Mouse (Mus musculus): Measurements from ENCODE around the gene Sctr. TPM values are rescaled to one million over a fixed set of nuclear protein-coding genes. Genes with fewer than 3 reads are reported as not detected.

Sctr gene
- polyA plus RNA-seq, 1 experiment from 2014 or later = 1.0 TPM

DNA sequence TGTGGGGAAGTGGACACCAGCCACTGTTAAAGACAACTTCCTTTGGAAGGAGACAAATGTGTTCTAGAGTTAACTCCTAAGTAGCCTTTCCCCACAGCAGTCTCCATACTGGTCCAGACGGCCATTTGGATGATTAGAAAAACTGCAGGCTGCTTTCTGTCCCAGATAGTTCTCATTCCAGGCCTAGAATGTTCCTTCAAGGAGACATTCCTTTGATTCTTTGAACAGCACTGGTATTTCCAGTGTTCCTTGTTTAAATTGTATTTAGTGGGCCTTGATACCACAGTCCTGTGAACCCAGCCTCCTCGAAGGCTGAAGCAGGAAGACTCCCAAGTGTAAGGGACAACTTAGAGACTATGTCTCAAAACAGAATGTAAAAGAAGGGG is 26.8 kb downstream of the Sctr start:
- Histone ChIP-seq H3K4me2 (replicated peaks) (no peak overlapping the region), H3K27me3 (no peaks in the 10 kb centered on the region), H3K27ac (no peak overlapping the region), H3K9me3 (replicated peaks) (no peaks in the 10 kb centered on the region), H3K4me3 (no peak overlapping the region), H3K4me1 (0 out of 2 replicates have a peak, but pooled peaks cover 3% of the 10 kb centered on the region), H3K36me3 (no peaks in the 10 kb centered on the region), H3K9ac (no peak overlapping the region)
- ATAC-seq (ENCODE audit: low FRiP score) = no peak
- 78% methylated on average over 2 of the region's 2 CpGs for WGBS

GRCm38 (mm10) chr1:120034793-120035192 is 28.1 kb downstream of the Sctr start:
- no peak overlapping the region for H3K9ac ChIP-seq
- no peaks in the 10 kb centered on the region for H3K36me3 ChIP-seq
- no peaks in the 10 kb centered on the region for H3K27me3 ChIP-seq
- 65% methylated on average over 1 of the region's 1 CpGs for WGBS
- no peaks in the 10 kb centered on the region for H3K9me3 ChIP-seq (replicated peaks)
- H3K4me1 ChIP-seq = 0 out of 2 replicates have a peak, but pooled peaks cover 3% of the 10 kb centered on the region
- no peak overlapping the region for H3K4me2 ChIP-seq (replicated peaks)
- H3K4me3 ChIP-seq = no peak overlapping the region
- H3K27ac ChIP-seq = no peak overlapping the region
- no peak for ATAC-seq (ENCODE audit: low FRiP score)

GRCm38 (mm10) chr1:120035456-120036034 is 28.9 kb downstream of the Sctr start:
- Histone ChIP-seq H3K9me3 (replicated peaks) (no peaks in the 10 kb centered on the region), H3K9ac (no peak overlapping the region), H3K36me3 (no peaks in the 10 kb centered on the region), H3K4me3 (no peak overlapping the region), H3K4me2 (replicated peaks) (no peak overlapping the region), H3K27ac (no peak overlapping the region), H3K27me3 (no peaks in the 10 kb centered on the region), H3K4me1 (0 out of 2 replicates have a peak, but pooled peaks cover 3% of the 10 kb centered on the region)
- ATAC-seq (ENCODE audit: low FRiP score) = no peak
- WGBS = 73% methylated on average over 7 of the region's 7 CpGs

GRCm38 (mm10) chr1:120037021-120037683 is 30.5 kb downstream of the Sctr start:
- H3K9ac ChIP-seq = no peak overlapping the region
- no peaks in the 10 kb centered on the region for H3K9me3 ChIP-seq (replicated peaks)
- no peak overlapping the region for H3K4me2 ChIP-seq (replicated peaks)
- H3K27ac ChIP-seq = no peak overlapping the region
- H3K4me3 ChIP-seq = no peak overlapping the region
- no peaks in the 10 kb centered on the region for H3K27me3 ChIP-seq
- 65% methylated on average over 9 of the region's 9 CpGs for WGBS
- no peaks in the 10 kb centered on the region for H3K36me3 ChIP-seq
- H3K4me1 ChIP-seq = 0 out of 2 replicates have a peak, but pooled peaks cover 3% of the 10 kb centered on the region
- ATAC-seq (ENCODE audit: low FRiP score) = no peak

DNA sequence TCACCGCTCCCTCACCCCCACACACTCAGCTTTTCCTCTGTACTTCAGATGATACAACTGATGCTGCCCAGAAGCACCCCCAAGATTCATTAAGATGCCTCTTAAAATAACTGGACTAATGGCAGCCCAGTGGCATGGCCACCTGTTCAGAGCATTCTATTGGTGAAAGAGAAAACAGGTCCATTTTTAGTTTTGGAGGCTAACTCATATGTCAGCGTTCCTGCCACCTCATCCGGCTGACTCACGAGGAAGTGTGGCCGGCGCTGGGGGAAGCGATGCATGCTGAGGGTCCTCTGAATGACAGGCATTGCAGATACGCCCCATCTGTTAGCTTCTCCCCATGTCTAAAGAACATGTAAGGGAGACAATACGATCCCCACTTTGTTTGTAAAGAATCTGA is 31.9 kb downstream of the Sctr start:
- Histone ChIP-seq H3K27me3 (no peaks in the 10 kb centered on the region), H3K4me3 (no peak overlapping the region), H3K27ac (no peak overlapping the region), H3K36me3 (no peaks in the 10 kb centered on the region), H3K4me1 (0 out of 2 replicates have a peak, but pooled peaks cover 3% of the 10 kb centered on the region), H3K9ac (no peak overlapping the region), H3K9me3 (replicated peaks) (no peaks in the 10 kb centered on the region), H3K4me2 (replicated peaks) (no peak overlapping the region)
- WGBS = 75% methylated on average over 9 of the region's 9 CpGs
- ATAC-seq (ENCODE audit: low FRiP score) = no peak

DNA sequence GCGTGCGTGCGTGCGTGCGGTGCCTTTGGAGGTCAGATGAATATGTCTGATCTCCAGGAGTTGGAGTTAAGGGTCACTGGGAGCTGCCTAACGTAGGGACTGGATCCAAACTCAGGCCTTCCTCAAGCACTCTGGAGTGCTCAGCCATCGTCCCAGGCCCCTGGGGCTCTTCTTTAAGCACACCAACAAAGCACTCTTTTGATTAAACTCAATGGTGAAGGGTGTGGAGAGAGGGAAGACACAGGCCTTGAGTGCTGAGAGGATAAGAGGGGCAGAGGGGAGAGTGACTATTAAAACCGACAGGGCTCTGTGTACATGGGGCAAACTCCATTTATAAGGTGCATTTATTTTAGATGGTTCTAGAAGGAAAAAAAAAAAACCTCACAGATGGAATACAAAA is 35.7 kb downstream of the Sctr start:
- 73% methylated on average over 8 of the region's 8 CpGs for WGBS
- no peak for ATAC-seq (ENCODE audit: low FRiP score)

GRCm38 (mm10) chr1:120044584-120044983 is 37.9 kb downstream of the Sctr start:
- no peaks in the 10 kb centered on the region for H3K36me3 ChIP-seq
- no peaks in the 10 kb centered on the region for H3K9me3 ChIP-seq (replicated peaks)
- no peaks in the 10 kb centered on the region for H3K27me3 ChIP-seq
- H3K4me1 ChIP-seq = no peaks in the 10 kb centered on the region
- no peak overlapping the region for H3K4me3 ChIP-seq
- H3K27ac ChIP-seq = no peak overlapping the region
- no peak for ATAC-seq (ENCODE audit: low FRiP score)
- no peak overlapping the region for H3K9ac ChIP-seq
- 89% methylated on average over 16 of the region's 16 CpGs for WGBS
- H3K4me2 ChIP-seq (replicated peaks) = no peak overlapping the region

More for the DNA sequence above, 35.7 kb downstream of the Sctr start:
- no peak overlapping the region for H3K27ac ChIP-seq
- H3K9ac ChIP-seq = no peak overlapping the region
- H3K4me2 ChIP-seq (replicated peaks) = no peak overlapping the region
- H3K4me3 ChIP-seq = no peak overlapping the region
- no peaks in the 10 kb centered on the region for H3K27me3 ChIP-seq
- H3K4me1 ChIP-seq = no peaks in the 10 kb centered on the region
- H3K36me3 ChIP-seq = no peaks in the 10 kb centered on the region
- no peaks in the 10 kb centered on the region for H3K9me3 ChIP-seq (replicated peaks)

GRCm38 (mm10) chr1:120047325-120047724 is 40.6 kb downstream of the Sctr start:
- ATAC-seq (ENCODE audit: low FRiP score) = no peak
- Histone ChIP-seq H3K9me3 (replicated peaks) (no peaks in the 10 kb centered on the region), H3K36me3 (no peaks in the 10 kb centered on the region), H3K4me2 (replicated peaks) (no peak overlapping the region), H3K27me3 (no peaks in the 10 kb centered on the region), H3K27ac (no peak overlapping the region), H3K4me1 (no peaks in the 10 kb centered on the region), H3K4me3 (no peak overlapping the region), H3K9ac (no peak overlapping the region)

DNA sequence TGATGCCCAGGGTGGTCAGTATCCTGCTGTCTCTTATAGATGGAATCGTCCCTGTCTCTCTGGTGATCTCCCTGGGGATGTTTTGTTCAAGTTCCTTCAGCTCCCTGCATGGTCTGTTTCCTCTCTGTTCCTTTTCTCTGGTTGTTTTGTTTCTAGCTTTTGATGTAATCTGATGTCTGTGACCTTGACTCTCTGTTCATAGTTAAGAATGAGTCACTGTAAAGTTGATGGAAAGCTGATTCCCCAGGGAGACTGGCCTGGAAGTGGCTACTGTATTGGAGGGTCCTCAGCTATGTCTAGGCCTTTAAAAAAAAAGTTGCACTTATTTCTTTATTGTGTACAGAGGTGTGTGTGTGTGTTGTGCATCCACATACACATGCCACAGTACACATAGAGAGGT is 44.4 kb downstream of the Sctr start:
- 24% methylated on average over 1 of the region's 1 CpGs for WGBS
- Histone ChIP-seq H3K4me3 (no peak overlapping the region), H3K36me3 (no peaks in the 10 kb centered on the region), H3K27me3 (no peaks in the 10 kb centered on the region), H3K4me1 (no peaks in the 10 kb centered on the region), H3K4me2 (replicated peaks) (no peak overlapping the region), H3K9me3 (replicated peaks) (no peaks in the 10 kb centered on the region), H3K9ac (no peak overlapping the region), H3K27ac (no peak overlapping the region)
- no peak for ATAC-seq (ENCODE audit: low FRiP score)

GRCm38 (mm10) chr1:120054997-120055396 is 48.3 kb downstream of the Sctr start:
- H3K4me1 ChIP-seq = no peaks in the 10 kb centered on the region
- WGBS = 85% methylated on average over 6 of the region's 6 CpGs
- no peaks in the 10 kb centered on the region for H3K36me3 ChIP-seq
- no peaks in the 10 kb centered on the region for H3K27me3 ChIP-seq
- no peak overlapping the region for H3K27ac ChIP-seq
- no peaks in the 10 kb centered on the region for H3K9me3 ChIP-seq (replicated peaks)
- H3K4me2 ChIP-seq (replicated peaks) = no peak overlapping the region
- ATAC-seq (ENCODE audit: low FRiP score) = no peak
- no peak overlapping the region for H3K4me3 ChIP-seq
- H3K9ac ChIP-seq = no peak overlapping the region

- Histone ChIP-seq H3K4me3 (no peak overlapping the region), H3K9me3 (replicated peaks) (no peaks in the 10 kb centered on the region)
- ATAC-seq (ENCODE audit: low FRiP score) = no peak
Observed at GRCm38 (mm10) chr1:120055475-120055874, 48.8 kb downstream of the Sctr start.

GRCm38 (mm10) chr1:120056236-120056635 is 49.5 kb downstream of the Sctr start:
- WGBS = 57% methylated on average over 7 of the region's 7 CpGs
- no peak overlapping the region for H3K4me3 ChIP-seq
- no peaks in the 10 kb centered on the region for H3K4me1 ChIP-seq
- no peaks in the 10 kb centered on the region for H3K36me3 ChIP-seq
- no peak for ATAC-seq (ENCODE audit: low FRiP score)
- H3K27me3 ChIP-seq = no peaks in the 10 kb centered on the region
- no peak overlapping the region for H3K4me2 ChIP-seq (replicated peaks)
- no peak overlapping the region for H3K27ac ChIP-seq
- no peaks in the 10 kb centered on the region for H3K9me3 ChIP-seq (replicated peaks)
- no peak overlapping the region for H3K9ac ChIP-seq

More at GRCm38 (mm10) chr1:120055475-120055874, 48.8 kb downstream of the Sctr start:
- Histone ChIP-seq H3K9ac (no peak overlapping the region), H3K4me2 (replicated peaks) (no peak overlapping the region), H3K36me3 (no peaks in the 10 kb centered on the region), H3K27ac (no peak overlapping the region), H3K4me1 (no peaks in the 10 kb centered on the region), H3K27me3 (no peaks in the 10 kb centered on the region)
- 81% methylated on average over 6 of the region's 6 CpGs for WGBS

DNA sequence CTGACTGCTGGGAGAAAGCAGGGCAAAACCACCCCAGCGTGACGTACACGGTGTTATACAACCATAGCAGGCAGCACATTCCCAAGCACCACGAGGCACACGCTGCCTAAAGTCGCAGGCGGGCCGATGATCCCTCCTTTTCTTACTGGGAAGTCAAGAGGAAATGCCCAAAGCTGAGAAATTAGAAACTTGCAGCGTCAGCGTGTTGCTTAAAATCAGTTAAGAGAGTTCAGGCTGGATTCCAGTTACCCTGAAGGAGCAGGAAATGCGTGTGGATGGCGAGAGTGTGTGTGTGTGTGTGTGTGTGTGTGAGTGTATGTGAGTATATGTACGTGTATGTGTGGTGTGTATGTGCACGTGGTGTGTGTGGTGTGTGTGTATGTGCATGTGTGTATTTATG is 50.4 kb downstream of the Sctr start:
- Histone ChIP-seq H3K9ac (no peak overlapping the region), H3K4me2 (replicated peaks) (no peak overlapping the region), H3K27me3 (no peaks in the 10 kb centered on the region), H3K36me3 (no peaks in the 10 kb centered on the region), H3K27ac (no peak overlapping the region), H3K4me1 (no peaks in the 10 kb centered on the region), H3K9me3 (replicated peaks) (no peaks in the 10 kb centered on the region), H3K4me3 (no peak overlapping the region)
- WGBS = 71% methylated on average over 14 of the region's 14 CpGs
- no peak for ATAC-seq (ENCODE audit: low FRiP score)

Data from hindbrain, embryonic 12.5 days (tissue).